Mouse (Mus musculus) right cerebral cortex, postnatal 25 days (tissue): ENCODE results near the gene Pgf.

Experiments
- DNase-seq: peaks from one replicate; pipeline ENCODE4 v3.0.0; 2022

Gene Pgf

DNA sequence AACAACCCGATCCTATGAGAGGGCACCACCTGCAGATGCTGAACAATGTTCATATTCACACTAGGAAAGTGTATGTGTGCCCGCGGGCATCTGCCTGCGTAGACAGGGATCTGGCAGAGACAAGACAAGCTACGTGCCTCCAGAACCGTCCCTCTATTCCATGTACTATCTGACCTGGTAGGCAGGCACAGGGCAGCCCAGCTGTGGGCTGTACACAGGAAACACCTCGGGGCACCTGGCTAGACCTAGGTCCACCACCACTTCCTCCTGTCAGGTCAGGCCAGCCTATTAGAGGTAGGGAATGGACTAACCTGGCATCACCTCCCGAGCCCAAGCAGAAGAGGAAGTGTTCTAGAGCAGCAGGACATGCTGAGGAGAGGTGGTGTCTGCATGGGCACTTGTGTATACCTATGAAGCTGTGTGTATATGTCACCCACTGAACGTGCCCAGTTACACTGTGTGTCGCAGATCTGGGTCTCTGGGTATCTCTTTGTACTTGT is at the start of gene Pgf:
Gene Pgf, minus strand, starts transcription at position 51 of the 500 bp plus-strand sequence.
- no peak for DNase-seq

DNA sequence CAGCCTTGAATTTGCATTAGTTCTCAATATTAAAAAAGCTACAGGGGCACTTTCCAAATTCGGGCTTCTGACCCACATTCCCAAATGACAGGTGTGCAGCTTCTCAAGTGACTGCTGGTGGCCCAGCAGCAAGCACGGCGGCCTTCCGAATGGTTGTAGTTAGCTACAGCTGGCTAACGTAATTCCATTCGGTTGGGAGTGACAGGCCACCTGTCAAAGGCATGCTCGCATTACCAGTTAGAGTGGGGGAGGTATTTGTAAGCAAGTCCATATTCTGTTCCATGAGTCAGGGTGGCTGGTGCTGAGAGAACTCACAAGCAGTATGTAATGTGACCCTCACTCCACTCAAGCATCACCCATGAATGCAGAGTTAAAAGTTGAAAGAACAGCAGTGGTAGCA is 49.6 kb upstream of the Pgf start:
- no peak for DNase-seq

DNA sequence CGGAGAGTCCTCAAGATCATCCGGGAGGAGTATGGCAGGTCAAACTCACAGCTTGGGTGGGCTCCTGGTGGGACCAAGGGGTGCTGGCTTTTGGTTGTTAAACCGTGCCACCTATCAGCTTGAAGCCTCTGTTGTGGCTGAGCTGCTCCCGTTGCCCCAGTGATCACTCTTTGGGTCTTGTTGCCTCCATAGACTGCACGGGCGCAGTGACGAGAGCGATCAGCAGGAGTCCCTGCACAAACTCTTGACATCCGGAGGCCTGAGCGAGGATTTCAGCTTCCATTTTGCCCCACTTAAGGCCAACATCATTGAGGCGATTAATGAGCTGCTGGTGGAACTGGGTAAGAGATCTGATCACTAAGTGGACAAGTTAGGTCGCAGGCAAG is 42.3 kb upstream of the Pgf start:
- no peak for DNase-seq

GRCm38 (mm10) chr12:85219236-85219904 is 41.8 kb upstream of the Pgf start, which contains the start of gene Eif2b2:
Gene Eif2b2 (plus strand): TSS chr12:85219481.
- peak; percentile 99 for DNase-seq

- DNase-seq: no peak
These were observed 40.2 kb upstream of the Pgf start for GRCm38 (mm10) chr12:85217733-85218310.

GRCm38 (mm10) chr12:85215031-85215430 is 37.4 kb upstream of the Pgf start:
- no peak for DNase-seq

DNA sequence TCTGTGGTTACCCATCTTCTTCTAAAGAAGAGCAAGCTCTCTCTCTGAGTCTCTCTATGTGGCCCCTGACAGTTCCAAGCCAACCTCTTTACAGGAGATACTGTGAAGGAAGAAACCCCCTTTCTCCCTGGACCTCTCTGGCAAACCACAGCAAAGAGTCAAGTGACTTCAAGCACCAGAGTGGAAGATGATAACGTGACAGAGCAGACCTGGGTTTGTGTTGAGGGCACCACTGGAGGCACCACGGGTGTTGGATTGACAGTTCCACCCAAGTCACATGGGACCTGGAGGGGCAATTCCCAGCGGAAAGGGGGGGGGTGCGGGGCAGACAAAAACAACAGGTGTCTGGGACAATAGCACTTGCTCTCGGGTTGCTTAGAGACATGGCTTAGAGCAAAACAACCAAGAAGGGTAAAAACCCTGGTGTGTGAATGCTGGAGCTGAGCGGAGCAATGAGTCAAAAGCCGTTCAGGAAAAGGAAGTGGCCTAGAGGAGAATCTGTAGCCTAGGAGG is 31.2 kb upstream of the Pgf start:
- no peak for DNase-seq

DNA sequence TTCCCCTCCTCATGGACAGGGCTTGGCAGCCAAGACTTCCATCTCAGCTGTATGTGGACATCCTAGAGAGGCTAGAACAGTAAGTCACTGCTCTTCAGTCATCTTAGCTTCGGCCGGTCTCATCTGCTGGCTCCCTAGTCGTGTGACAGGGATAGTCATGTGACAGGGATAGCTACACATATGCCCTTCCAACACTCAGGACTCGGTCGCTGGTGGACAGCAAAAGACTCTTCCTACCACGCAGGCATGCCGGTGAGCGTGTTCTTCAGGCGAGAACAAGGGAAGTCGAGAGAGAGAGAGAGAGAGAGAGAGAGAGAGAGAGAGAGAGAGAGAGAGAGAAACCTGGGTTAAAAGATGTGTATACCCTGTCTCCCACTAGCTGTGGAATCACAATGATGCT is 27.8 kb upstream of the Pgf start:
- no peak for DNase-seq

- DNase-seq: no peak
These were observed 26.5 kb upstream of the Pgf start for GRCm38 (mm10) chr12:85204105-85204504.

- DNase-seq: no peak
These were observed 26.1 kb upstream of the Pgf start for GRCm38 (mm10) chr12:85203699-85204098.

- DNase-seq: no peak
These were observed 24.6 kb upstream of the Pgf start for GRCm38 (mm10) chr12:85202191-85202590.

DNA sequence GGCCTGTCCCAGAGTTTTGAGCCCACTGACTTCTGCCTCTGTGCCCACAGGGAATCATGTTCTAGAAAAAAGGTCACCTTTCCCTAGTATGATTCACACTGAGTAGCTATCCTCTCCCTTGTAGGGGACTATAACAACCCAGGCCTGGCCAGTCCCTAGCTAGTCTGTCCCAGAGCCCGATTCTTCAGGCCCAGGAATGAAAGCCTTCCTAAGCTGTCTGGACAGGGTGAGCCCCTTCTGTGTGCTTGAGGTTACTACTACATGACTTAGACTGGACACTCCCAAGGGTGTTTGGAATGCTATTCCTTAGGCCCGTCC is 24.2 kb upstream of the Pgf start:
- DNase-seq: no peak

DNA sequence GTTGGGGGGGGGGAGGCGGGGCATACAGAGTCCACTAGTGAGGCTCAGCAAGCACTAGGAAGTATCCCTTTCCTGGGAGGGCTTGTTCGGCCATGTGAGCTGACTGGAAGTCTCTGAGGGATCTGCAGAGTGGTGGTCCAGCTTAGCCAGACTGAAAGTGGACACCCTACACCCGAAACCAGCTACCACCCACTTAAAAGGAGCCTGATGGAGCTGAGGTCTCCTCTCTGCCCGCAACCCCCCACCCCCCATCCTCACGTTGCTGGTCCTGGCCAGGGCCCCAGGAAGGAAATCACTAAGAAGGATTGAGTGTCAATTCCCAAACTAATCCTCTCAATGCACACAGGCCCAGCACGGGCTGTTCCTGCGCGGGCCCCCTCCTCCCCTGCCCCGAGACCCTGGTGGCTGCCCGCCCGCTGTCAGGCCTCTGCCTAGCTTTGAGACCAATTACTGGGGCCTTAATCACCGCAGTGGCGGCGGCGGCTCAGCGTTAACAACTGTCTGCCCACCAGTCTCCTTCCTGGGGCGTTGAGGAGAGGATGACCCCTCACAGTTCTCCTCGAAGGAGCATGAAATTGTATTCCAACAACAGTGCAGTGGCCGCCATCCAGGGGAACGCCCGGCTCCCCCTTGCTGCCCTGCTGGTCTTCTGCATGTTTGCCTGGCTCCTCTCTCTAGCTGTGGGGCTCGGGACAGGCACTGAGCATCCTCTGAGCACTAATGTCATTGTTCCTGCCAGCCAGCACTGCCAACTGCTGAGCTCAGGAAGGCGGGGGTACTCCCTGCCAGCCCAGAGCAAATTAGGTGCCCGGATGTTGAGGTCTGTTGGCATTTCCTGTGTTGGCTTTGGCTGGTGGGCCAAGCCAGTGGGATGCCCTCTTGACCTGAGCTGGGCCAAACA is 23.6 kb upstream of the Pgf start:
- no peak for DNase-seq

GRCm38 (mm10) chr12:85199954-85200353 is 22.4 kb upstream of the Pgf start:
- DNase-seq: no peak

- no peak for DNase-seq
These were observed 20.3 kb upstream of the Pgf start for GRCm38 (mm10) chr12:85197936-85198335.

DNA sequence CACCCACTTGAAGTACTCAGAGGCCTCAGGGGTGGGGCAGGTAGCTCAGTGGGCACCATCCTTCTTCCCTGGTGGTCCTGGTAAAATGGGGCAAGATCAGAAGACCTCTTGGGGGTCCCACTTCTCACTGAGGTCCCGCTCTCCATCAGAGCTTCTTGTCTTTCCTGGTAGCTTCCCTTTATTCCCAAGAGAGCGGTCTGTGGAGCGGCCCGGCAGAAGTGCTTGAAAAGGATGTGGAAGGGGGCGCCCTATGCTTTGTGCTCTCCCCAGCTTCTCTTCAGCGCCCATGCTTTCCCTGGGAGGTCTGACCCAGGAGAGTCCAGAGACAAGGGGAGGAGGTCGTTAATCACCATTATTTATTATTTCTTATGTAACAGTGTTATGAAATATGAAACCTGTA is 19.8 kb upstream of the Pgf start:
- no peak for DNase-seq

DNA sequence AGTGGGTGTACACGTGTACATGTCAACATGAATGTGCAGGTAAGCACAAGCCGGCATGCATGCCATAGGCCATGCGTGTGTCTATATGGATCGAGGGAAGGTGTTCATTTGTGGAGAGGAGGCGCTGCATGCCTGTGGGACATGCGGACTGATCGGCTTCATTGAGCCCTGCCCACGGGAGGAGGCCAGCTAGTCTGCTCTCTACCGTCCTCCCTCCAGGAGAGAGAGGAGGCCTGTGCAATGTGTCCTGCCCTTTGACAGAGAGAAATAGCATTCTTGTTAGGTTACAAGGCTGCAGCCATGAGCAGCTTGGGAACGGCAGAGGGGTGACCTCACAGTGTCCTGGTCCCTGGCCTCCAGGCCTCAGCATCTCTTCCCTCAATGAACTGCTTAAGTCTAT is 18.6 kb upstream of the Pgf start:
- DNase-seq: no peak

DNA sequence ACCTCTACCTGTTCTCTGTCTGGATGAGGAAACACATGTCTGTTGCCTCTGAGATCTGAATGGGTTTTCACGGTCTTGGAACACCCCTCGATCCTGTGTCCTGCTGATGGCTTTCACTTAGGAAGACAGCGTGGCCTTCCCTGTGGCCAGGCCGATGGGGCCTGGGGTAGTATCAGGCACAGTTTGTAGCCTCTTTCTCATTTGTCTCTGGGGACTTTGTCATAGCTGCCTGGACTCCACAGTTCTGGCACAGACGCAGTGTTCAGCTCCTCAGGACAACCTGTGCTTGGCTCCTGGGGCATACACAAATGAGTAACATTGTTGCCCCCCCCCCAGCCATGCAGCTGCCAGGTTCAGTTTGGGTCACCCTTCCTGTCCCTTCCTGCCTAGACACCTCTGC is 17.5 kb upstream of the Pgf start:
- DNase-seq: no peak

DNA sequence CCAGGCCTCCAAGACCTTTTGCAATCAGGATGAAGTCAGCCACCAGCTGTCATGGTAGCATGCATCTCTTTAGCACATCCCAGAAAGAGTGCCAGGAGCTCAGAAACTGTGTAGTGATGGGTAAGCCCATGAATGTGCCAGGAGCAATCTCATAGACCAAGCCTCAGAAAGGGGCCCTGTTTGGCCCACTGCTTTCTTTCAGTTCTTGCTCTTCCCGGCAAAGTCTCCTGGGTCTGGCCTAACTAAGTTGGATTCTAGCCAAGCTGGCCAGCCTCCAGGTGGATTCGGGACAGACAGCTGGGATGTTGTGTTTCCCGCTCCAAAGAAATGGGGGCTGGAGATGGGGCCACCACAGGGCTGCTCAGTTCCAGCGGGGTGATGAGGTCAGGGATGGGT is 17.0 kb upstream of the Pgf start:
- no peak for DNase-seq

DNA sequence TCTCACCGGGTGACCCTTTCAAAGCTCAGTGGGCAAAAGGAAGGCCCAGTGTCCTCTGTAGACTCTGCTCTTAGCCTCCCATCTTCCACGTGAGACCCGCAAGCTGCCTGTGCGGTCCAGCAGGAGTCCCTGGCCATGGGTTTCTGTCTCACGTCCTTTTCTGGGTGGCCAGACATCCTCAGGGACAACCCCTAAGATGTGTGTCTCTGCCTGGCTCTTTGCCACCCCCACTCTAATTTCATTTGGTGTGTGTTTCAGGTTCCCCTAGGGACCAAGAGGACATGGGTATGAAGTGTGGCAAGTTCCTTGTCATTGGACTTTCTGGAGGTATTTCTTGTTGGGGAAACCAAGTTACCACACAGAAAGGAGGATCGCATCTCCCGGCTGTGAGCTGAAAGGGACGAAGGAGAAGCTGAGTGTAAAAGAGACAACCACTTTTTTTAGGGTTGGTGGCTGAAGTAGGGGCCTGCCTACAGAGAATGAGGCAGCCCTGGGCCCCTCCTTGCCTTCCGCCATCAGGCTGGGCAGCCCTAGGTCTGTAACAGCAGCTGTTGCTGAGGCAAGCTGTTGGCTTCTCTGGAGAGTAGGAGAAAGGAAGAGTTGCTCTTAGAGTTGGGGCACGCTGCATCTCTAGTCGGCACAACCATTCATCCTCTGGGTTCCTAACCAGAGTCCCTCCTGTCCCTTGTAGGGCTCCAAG is 16.5 kb upstream of the Pgf start:
- no peak for DNase-seq

DNA sequence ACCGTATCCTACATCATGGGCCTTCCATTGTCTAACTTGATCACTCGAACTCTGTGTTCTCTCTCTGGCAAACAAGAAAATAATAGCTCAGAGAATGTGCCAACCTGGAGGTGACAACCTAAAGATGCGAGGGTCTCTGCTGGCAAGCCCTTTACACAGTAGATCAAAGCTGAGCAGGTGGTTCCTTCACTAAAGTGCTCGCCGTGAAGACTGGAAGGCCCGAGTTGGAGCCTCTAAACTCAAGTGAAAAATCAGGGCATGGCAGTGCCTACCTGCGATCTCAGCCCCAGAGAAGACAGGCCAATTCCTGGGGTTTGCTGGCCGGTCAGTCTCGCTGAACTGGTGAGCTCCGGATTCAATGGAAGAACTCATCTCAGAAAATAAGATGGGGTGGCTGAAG is 15.6 kb upstream of the Pgf start:
- no peak for DNase-seq

DNA sequence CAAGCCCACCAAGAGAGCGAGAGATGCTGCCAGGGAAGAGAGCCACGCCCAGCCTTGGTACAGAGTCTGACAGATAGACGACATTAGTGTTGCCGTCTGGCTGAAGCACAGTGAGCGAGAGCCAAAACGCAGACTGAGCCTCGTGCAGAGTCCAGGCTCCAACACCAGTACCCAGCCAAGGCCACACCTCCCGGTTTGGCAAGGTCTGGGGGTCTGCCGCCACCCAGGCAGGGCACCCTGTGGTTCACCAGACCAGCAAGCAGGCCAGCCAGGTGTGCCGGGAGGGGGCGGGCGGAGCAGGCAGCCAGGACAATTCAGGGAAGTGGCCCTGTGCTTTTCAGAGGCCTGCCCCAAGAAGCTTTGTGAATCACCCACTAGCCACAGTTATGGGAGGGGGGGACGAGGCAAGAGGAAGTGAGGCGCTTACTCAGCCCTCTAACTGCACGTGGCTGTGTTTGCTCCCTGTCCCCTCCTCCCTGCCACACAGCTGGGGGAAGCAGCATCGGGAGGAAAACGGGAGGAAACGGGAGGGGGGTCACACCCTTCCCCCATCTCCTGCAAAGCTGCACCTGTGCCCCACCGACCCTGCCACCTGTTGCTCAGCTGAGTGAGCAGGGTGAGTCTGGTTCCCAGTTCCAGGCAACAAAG is 15.0 kb upstream of the Pgf start:
- DNase-seq: no peak

- DNase-seq: no peak
These were observed 12.7 kb upstream of the Pgf start for GRCm38 (mm10) chr12:85190290-85190689.
